Mouse (Mus musculus) yolk sac, embryonic 10.5 days (tissue): Measurements from ENCODE around the gene Cog5.

ENCODE experiments used
- DNase-seq: peaks from one replicate; pipeline ENCODE4 v3.0.0-alpha.2; 2017; ENCODE audit warnings: low spot score

The Cog5 gene

DNA sequence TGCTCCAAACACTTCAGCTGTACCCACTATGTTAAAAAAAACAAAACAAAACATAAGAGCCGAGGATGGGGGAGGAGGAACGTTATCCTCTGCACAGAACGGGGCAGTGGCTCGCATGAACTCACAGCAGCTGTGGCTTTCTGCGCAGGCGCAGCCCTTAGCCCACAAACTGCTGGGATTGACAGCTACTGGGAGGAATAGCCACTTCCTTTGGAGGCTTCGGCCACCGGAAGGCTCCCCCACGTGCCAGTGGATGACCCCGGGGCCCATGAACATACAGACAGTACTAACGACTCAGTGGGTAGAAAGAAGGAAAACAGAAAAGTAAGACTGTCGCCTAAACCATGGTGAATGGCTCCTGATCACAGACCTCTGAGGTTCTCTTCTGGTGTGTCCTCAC is 330.0 kb downstream of the Cog5 start:
- no peak for DNase-seq

DNA sequence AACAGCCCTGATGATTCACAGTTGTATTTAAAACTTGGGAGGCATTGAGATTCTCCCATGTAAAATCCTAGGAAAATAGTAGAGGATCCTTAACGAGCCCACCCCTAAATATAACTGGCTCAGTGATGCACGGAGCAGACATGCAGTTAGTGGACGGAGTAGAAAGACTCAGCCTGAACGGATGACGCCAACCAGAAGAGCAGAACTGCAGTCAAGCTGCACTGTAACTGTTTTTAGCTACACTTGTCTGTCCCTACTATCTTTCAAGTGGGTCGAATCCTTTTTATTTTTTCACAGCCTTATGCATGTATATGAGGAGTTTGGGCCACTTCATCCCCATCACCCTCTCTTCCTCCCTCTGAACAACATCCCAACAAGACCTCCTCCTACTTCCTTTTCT is 331.1 kb downstream of the Cog5 start:
- DNase-seq, result no peak

DNA sequence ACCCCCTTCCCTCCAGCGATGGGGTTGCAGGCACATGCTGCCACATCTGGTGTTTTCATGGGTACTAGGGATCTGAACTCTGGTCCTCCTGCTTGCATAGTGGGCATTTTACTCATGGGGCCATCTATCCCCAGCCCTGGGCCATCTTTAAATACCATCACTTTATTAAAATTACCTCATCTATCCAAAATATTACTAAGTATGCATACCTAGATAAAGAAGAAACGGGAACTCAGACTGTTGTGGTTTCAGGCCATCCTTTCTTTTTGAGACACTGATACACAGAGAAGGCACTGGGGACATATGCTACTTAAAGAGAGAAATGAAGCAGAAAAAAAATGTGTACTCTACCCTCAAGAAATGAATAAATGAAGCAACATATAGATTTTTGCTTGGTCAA is 331.8 kb downstream of the Cog5 start:
- DNase-seq, result no peak
